ENCODE assay signal across 17 mouse cellular contexts in the genomic region with DNA sequence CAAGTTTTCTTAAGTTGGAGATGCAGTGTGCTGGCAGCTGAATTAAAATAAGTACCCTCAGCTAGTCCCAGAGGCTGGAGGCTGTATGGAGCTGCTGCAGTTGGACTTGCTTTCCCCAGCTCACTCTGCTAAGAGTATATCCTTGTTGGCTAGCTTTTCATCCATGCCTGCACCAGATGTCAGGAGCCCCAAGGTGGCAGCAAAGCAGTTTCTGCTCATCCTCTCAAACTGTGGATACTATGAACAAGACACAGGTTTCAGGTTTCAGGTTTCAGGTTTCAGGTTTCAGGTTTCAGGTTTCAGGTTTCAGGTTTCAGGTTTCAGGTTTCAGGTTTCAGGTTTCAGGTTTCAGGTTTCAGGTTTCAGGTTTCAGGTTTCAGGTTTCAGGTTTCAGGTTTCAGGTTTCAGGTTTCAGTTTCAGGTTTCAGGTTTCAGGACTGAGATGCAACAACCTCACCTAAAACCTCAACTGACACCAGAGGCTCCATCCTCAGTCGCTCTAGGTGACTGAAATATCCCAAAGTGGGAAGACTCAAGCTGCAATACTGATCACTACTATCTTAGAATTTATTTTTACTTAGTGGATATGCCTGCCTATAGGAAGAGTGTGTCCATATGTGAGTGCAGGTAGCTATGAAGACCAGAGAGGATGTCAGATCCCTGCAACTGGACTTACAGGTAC.
DNase-seq lines count a peak whose midpoint lies in the region; ATAC-seq and TF ChIP-seq lines count a peak whose summit lies in the region.
"Had no signal": no experiment of that assay in that cellular context is flagged by ENCODE, and none has a peak within 500 bp of the region (broad histone marks: within the 10 kb centered on the region; RNA-seq: fewer than 3 reads in every experiment).

No protein-coding gene starts in this region.

- no peak overlapping the region for H3K9ac ChIP-seq in forebrain, postnatal 0 days
- no peak overlapping the region for H3K9ac ChIP-seq in forebrain, embryonic 11.5 days (ENCODE audit: low read length)
- no peak overlapping the region for H3K9ac ChIP-seq in limb, embryonic 11.5 days (ENCODE audit: low read length)
- H3K9ac ChIP-seq: limb, embryonic 12.5 days; liver, postnatal 0 days; midbrain, embryonic 12.5 days had no signal

- H3K9me3 ChIP-seq in forebrain, postnatal 0 days (ENCODE audit: low read length), result no peaks in the 10 kb centered on the region
- H3K9me3 ChIP-seq in forebrain, embryonic 11.5 days (ENCODE audit: control insufficient read depth, low read length), result no peaks in the 10 kb centered on the region
- no peaks in the 10 kb centered on the region for H3K9me3 ChIP-seq in limb, embryonic 11.5 days (ENCODE audit: control insufficient read depth, low read length)
- H3K9me3 ChIP-seq in limb, embryonic 10.5 days (replicated peaks), result no peaks in the 10 kb centered on the region
- H3K9me3 ChIP-seq: midbrain, embryonic 12.5 days had no signal

- H3K4me2 ChIP-seq in forebrain, postnatal 0 days (ENCODE audit: low read depth), result no peak overlapping the region
- no peak overlapping the region for H3K4me2 ChIP-seq in forebrain, embryonic 11.5 days (ENCODE audit: low read depth, low read length, severe bottlenecking)
- H3K4me2 ChIP-seq in limb, embryonic 11.5 days (ENCODE audit: low read depth, severe bottlenecking), result no peak overlapping the region
- H3K4me2 ChIP-seq: limb, embryonic 12.5 days; midbrain, embryonic 12.5 days had no signal

- H3K27me3 ChIP-seq in forebrain, postnatal 0 days (ENCODE audit: insufficient read depth, low read length), result no peaks in the 10 kb centered on the region
- H3K27me3 ChIP-seq in forebrain, embryonic 11.5 days (ENCODE audit: control insufficient read depth, insufficient read depth, low read length), result no peaks in the 10 kb centered on the region
- H3K27me3 ChIP-seq in limb, embryonic 11.5 days (ENCODE audit: control insufficient read depth, insufficient read depth, low read length), result no peaks in the 10 kb centered on the region
- no peaks in the 10 kb centered on the region for H3K27me3 ChIP-seq in limb, embryonic 10.5 days (ENCODE audit: low read depth, poor library complexity, severe bottlenecking)
- H3K27me3 ChIP-seq: limb, embryonic 12.5 days; midbrain, embryonic 12.5 days had no signal

- no peaks in the 10 kb centered on the region for H3K4me1 ChIP-seq in forebrain, postnatal 0 days (ENCODE audit: insufficient read depth)
- H3K4me1 ChIP-seq in forebrain, embryonic 11.5 days (replicated peaks; ENCODE audit: control insufficient read depth, insufficient read depth, low read length), result no peaks in the 10 kb centered on the region
- no peaks in the 10 kb centered on the region for H3K4me1 ChIP-seq in limb, embryonic 11.5 days (ENCODE audit: control insufficient read depth, insufficient read depth, low read length)
- no peaks in the 10 kb centered on the region for H3K4me1 ChIP-seq in limb, embryonic 10.5 days
- H3K4me1 ChIP-seq: limb, embryonic 12.5 days; midbrain, embryonic 12.5 days had no signal

- no peak overlapping the region for H3K4me3 ChIP-seq in forebrain, postnatal 0 days (ENCODE audit: low read depth, low read length)
- no peak overlapping the region for H3K4me3 ChIP-seq in forebrain, embryonic 11.5 days (ENCODE audit: low read depth, low read length)
- no peak overlapping the region for H3K4me3 ChIP-seq in limb, embryonic 11.5 days (ENCODE audit: low read depth, low read length)
- H3K4me3 ChIP-seq in limb, embryonic 10.5 days, result no peak overlapping the region
- H3K4me3 ChIP-seq: heart, adult 2 months; limb, embryonic 12.5 days; midbrain, embryonic 12.5 days had no signal

- WGBS in forebrain, postnatal 0 days, result 89% methylated on average over 1 of the region's 1 CpGs
- WGBS in forebrain, embryonic 11.5 days, result 89% methylated on average over 1 of the region's 1 CpGs
- 88% methylated on average over 1 of the region's 1 CpGs for WGBS in limb, embryonic 11.5 days
- 81% methylated on average over 1 of the region's 1 CpGs for WGBS in limb, embryonic 10.5 days

- no peaks in the 10 kb centered on the region for H3K36me3 ChIP-seq in forebrain, postnatal 0 days (ENCODE audit: insufficient read depth)
- no peaks in the 10 kb centered on the region for H3K36me3 ChIP-seq in forebrain, embryonic 11.5 days (ENCODE audit: control insufficient read depth, insufficient read depth, low read length)
- no peaks in the 10 kb centered on the region for H3K36me3 ChIP-seq in limb, embryonic 11.5 days (ENCODE audit: control insufficient read depth, insufficient read depth, low read length)
- no peaks in the 10 kb centered on the region for H3K36me3 ChIP-seq in limb, embryonic 10.5 days
- H3K36me3 ChIP-seq: limb, embryonic 12.5 days; midbrain, embryonic 12.5 days had no signal

- no peak for ATAC-seq in forebrain, postnatal 0 days
- no peak for ATAC-seq in forebrain, embryonic 11.5 days (replicated peaks; ENCODE audit: low FRiP score)
- no peak for ATAC-seq in limb, embryonic 11.5 days (ENCODE audit: insufficient number of reproducible peaks, low FRiP score, low TSS enrichment, low read depth)
- ATAC-seq: liver, postnatal 0 days had no signal

- no peak for DNase-seq in forebrain, postnatal 0 days
- DNase-seq in forebrain, embryonic 11.5 days (ENCODE audit: low spot score), result no peak
- peak; percentile 23 for DNase-seq in limb, embryonic 11.5 days (ENCODE audit: low spot score)
- DNase-seq in limb, embryonic 10.5 days (ENCODE audit: low spot score), result no peak
- peak; percentile 89 for DNase-seq in ZHBTc4 (ENCODE audit: low read depth, low spot score)
- DNase-seq in mesoderm, embryonic 11.5 days (ENCODE audit: low read depth, low spot score), result peak; percentile 48
- DNase-seq in layer of hippocampus, postnatal 14 days (ENCODE audit: low spot score in 2 of 2), result no peak
- DNase-seq in urinary bladder, postnatal 10 days (ENCODE audit: low spot score), result no peak
- DNase-seq: adrenal gland, postnatal 25 days; heart, adult 2 months; heart, postnatal 10 days; kidney, postnatal 10 days; liver, postnatal 0 days; lung, postnatal 36 days; spleen, adult 18-20 months had no signal

- no peak overlapping the region for H3K27ac ChIP-seq in forebrain, postnatal 0 days (ENCODE audit: low read depth, low read length)
- H3K27ac ChIP-seq in forebrain, embryonic 11.5 days (ENCODE audit: low read depth, low read length), result no peak overlapping the region
- no peak overlapping the region for H3K27ac ChIP-seq in limb, embryonic 11.5 days (replicated peaks; ENCODE audit: low read depth, low read length)
- no peak overlapping the region for H3K27ac ChIP-seq in limb, embryonic 10.5 days
- H3K27ac ChIP-seq: heart, adult 2 months; limb, embryonic 12.5 days; midbrain, embryonic 12.5 days had no signal

- peak; percentile 25; the same call in 1 of the 2 replicates for TF ChIP-seq CTCF in forebrain, postnatal 0 days (IDR thresholded peaks at IDR 0.05; ENCODE audit: low read depth)

Comparison
In these comparisons a context has a peak if more than half of its experiments do, and no peak if none do; other contexts are left out.
1. DNase-seq: peak in limb, embryonic 11.5 days (single experiment), ZHBTc4 (single experiment) and mesoderm, embryonic 11.5 days (single experiment); none in forebrain, postnatal 0 days (single experiment), forebrain, embryonic 11.5 days (single experiment), limb, embryonic 10.5 days (single experiment), layer of hippocampus, postnatal 14 days (0 of 2) and urinary bladder, postnatal 10 days (single experiment).